Mouse (Mus musculus) retina, postnatal 7 days (tissue): ENCODE measurements at regions not wholly inside any gene's neighbourhood (a gene's known extent, or its start where the extent isn't known, plus 50 kb on each side); places are given as distances from the start of the nearest gene placed in this dataset.

Source experiments
- DNase-seq: peaks from one replicate; pipeline ENCODE4 v3.0.0-alpha.2; 2012; ENCODE audit warnings: low read depth, low spot score

DNA sequence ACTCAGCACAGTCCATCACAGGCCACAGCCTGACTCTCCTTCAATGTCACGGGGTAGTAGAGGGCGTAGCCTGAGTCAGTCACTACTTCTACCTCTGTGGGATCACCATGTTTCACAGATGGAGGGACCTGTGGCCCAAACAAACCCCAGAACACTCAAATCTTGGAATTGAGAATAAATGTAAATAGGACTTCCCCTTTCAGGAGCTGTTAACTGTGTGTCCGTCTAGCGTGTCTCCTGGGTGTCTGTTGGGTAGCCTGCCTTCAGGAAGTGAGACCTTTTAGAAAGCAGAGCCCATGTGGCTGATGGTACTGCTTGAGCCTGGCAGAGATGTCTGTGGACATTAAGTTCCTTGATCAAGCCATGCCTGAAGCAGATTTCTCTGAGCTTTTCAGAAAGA is 87.4 kb upstream of the Smim23 start:
- DNase-seq: no peak

GRCm38 (mm10) chr11:32908723-32909411 is 84.5 kb upstream of the Smim23 start:
- DNase-seq: no peak

- DNase-seq: no peak
These were observed 83.3 kb upstream of the Smim23 start for GRCm38 (mm10) chr11:32907520-32908233.

- DNase-seq: no peak
These were observed 79.6 kb upstream of the Smim23 start for GRCm38 (mm10) chr11:32903970-32904369.

GRCm38 (mm10) chr11:32903389-32903788 is 79.0 kb upstream of the Smim23 start:
- no peak for DNase-seq

DNA sequence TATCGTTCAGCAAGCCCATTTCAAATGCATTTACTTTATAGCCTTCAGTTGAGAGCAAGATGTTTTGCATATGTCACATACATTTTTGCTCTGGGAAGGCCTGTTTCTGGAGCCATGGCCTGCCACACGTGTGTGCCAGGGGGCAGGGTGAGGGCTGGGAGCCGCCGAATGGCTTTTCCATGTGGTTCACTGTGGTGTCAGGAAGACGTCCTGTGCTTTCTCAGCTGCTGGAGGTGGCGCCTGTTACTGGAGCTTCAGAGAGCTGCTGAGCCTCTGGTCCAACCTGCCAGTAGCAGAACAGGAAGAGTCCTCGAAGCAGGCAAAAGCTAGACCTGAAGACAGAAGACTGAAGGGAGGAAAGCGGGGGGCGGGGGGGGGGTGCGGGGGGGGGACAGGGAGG is 78.5 kb upstream of the Smim23 start:
- DNase-seq: no peak

DNA sequence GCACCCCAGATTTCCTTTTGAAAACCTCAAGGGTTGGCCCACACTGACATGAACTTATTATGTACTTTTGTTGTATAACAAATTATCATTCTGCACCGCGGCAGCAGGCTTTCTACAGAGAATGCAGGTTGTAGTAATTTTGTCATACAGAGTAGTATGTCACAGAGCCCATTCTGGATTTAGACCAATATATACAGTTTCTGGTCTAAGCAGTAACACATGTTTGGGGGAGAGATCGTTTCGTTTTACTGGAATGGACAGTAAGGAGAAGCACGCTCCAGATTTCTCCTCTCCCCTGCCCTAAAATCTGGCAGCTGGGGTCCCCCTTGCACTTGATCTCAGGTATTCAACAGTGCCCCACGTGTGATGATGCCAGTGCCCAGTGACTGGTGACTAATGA is 76.0 kb upstream of the Smim23 start:
- no peak for DNase-seq

DNA sequence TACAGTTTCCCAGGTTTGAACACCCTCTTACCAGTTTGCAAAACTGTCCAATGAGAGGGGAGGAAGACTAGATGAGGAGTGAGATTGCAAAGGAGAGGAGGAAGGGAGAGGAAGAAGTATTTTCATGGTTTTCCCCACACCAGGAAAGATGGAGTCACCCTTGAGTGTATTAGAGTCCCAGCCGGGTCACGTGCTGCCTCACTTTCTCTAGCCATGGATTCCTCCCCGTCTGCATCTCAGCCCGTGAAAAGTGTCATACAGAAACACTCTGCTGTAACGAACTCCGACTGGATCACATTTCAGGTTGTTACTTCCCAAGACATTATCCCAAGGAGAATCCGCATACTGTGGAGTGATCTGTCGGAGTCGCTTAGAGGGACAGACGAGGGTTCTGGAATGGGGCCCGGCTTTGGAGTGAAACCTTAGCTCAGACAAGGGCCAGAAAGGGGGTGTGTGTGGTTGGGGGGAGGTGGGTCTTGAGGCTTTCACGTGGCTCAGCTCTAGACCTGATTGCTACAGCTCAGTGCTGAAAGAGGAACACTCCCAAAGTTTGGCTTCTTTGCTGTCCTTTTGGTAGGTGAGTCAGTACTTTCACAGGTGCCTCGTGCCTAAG is 75.3 kb upstream of the Smim23 start:
- DNase-seq: no peak

GRCm38 (mm10) chr11:32895400-32895799 is 71.0 kb upstream of the Smim23 start:
- DNase-seq: no peak

DNA sequence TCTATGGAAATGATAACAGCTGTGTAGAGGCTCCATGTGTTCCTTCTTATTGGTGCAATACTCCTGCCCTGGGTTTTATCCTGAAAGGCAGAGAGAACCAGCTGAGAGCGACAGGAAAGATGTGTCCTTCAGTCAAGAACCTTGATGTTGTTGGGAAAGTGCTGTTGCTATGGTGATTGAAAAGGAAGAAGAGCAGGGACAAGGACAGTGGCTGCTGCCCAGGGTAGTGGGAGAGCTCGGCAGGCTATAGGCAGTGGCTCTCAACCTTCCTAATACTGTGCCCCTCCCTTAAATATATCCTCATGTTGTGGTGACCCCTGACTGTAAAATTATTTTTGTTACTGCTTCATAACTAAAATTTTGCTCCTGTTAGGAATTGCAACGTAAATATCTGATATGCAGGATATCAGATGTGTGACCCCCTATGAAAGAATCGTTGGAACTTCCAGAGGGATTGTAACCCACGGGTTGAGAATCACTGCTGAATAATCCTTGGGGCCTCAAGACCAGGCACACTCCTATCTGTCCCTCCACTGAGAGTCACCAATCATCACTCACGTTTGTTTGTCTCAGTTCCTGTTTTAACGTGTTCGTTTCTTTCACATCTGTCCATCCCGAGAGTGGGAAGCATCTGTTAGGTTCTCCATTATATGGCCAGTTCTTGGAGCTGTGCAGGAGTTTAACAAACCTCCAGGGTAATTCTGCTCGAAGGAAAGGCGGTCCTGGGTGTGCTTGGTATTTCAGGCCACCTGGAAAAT is 68.9 kb upstream of the Smim23 start:
- no peak for DNase-seq

- no peak for DNase-seq
These were observed 68.1 kb upstream of the Smim23 start for GRCm38 (mm10) chr11:32892496-32892895.

GRCm38 (mm10) chr11:32889248-32889647 is 64.8 kb upstream of the Smim23 start:
- DNase-seq: no peak

DNA sequence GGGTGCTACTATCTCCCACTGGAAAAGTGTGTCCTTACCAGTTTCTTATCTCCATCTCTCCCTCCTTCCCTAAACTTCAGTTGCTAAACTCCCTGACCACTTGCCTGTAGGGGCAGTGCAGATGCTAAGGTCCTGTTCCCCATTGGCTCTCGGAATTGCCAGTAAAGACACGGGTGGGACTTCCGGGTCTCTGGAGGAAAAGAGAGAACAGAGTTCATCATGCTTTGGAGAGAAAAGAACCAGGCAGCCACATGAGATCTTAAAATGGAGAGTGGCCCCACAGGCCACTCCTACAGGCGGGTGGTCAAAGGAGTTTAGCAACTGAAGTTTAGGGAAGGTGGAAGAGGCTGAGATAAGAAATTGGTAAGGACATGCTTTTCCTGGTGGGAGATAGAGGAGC is 60.3 kb upstream of the Smim23 start:
- DNase-seq: no peak

- DNase-seq: no peak
These were observed 58.9 kb upstream of the Smim23 start for GRCm38 (mm10) chr11:32883062-32883852.

GRCm38 (mm10) chr11:32878967-32879366 is 54.6 kb upstream of the Smim23 start:
- no peak for DNase-seq
